Mouse (Mus musculus) 3T3-L1 (cell line): ENCODE data around the gene Gal.

Experiments
- DNase-seq: peaks from one replicate; pipeline ENCODE4 v3.0.0-alpha.2; 2015; ENCODE audit warnings: low read depth, low spot score

Gene Gal

GRCm38 (mm10) chr19:3422488-3422887 lies 8.1 kb upstream of the Gal start:
- peak; percentile 16 for DNase-seq

DNA sequence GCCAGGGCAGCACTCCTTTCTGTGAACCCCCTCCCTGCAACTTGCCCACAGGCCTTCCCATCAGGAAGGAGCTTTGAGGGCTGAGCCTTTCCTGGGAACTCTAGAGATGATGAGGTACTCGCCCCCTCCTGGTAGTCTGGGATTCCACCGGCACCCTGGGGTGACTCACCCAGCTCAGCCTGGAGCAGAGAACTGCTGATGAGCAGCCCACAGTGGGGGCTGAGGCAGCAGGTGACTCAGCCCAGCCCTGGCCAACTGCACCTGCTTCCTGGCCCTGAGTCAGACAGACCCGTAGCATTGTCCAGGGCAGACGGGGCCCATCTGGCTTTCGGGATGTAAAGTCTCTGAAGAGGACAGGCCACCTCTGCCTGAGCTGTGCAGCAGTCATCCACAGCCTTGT lies 4.9 kb upstream of the Gal start:
- peak; percentile 88 for DNase-seq

DNA sequence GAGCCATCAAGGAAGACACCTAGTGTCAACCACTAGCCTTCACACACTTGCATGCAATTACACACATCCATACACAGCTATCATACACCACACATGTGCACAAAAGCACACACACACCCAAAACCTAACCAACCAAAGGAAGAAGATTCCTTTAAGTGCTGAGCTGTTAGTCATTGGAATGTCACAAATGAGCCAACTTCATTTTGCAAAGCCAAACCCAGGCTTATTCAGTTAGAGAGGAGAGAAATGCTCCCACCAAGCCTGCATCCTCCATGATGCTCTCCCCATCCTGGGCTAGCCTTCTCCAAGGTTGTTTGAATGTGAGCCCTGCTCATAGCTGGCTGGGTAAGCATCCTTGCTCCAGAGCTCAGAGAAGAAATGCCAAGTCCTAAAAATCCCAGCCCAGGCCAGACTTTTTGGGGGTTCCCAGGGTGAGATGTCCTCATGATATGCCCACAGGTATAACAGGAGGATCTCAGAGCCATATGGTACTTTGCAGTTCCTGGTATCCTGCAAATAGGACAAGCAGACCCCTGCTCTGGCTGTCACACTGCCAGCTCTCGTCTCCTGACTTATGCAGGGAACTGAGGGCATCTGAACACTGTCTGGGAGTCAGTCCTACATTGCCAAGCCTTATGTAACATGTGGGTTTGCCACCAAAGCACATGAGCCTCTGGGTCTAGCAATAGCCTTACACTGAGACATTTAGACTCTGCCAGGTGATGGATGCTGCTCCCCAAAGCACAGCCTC lies 8.6 kb downstream of the Gal start:
- peak; percentile 78 for DNase-seq

DNA sequence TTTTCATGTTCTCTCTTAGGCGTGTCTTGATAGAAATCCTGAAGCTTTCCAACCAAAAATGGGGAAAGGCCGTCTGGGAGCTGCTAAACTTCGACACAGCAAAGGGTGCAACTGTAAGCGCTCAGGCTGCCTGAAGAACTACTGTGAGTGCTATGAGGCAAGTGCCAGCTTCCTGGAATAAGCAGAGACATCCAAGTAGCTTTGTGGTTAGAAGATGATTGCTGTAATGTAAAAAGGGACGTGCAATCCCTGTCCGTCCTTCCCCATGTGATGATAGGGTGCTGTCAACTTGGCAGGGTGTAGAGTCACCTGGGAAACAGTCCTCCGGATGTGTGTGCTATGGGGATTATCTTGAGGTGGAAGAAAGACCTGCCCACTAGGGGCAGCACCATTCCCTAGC lies 10.3 kb downstream of the Gal start:
- no peak for DNase-seq

- DNase-seq: no peak
These were observed 12.0 kb downstream of the Gal start for GRCm38 (mm10) chr19:3402390-3402789.

- DNase-seq: no peak
These were observed 12.4 kb downstream of the Gal start for GRCm38 (mm10) chr19:3401943-3402342.

GRCm38 (mm10) chr19:3401504-3401903 lies 12.8 kb downstream of the Gal start:
- no peak for DNase-seq

DNA sequence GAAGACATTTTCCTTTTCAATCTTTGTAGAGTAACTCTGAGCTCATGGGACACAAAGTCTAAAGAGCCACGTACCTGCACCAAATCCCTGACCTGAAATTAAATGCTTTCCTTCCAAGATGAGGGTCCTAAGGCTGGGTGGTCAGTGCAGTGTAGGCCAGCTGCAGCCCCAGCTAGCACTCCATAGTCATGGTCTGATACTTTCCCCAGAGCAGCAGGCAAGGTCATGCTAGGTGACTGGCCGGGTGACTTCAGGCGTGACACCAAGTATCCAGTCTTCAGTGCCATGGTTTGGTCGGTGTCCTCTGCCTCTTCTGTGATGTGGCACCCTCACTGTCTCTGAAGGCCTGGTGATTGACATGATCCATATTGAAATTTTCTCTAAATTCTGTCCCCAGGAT lies 14.3 kb downstream of the Gal start:
- no peak for DNase-seq

- DNase-seq: no peak
These were observed 20.1 kb downstream of the Gal start for GRCm38 (mm10) chr19:3394216-3394615.

GRCm38 (mm10) chr19:3392384-3392783 lies 22.0 kb downstream of the Gal start:
- no peak for DNase-seq

- DNase-seq: no peak
These were observed 25.3 kb downstream of the Gal start for GRCm38 (mm10) chr19:3389089-3389488.

DNA sequence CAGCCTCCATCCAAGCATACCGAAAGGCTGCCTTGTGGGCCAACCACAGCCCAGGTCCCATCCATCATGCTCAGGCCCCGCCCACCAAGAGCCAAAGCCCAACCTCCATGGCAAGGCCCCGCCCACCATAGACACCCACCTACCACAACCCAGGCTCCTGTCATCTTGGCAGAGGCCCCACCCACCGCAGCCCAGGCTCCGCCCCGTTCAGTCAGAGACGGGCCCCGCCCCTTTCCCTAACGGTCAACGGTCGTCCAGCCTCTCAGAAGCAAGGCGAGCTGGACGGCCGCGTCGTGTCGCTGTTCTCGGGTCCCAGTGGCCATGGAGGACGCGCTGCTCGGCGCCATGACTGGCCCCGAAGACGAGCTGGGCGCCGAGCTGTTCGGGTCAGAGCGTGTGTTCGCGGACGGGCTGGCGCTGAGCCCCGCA lies 25.7 kb downstream of the Gal start, which contains the start of gene Tesmin:
Tesmin (plus strand) TSS at position 229 of the 429 bp plus-strand sequence.
- DNase-seq: no peak

DNA sequence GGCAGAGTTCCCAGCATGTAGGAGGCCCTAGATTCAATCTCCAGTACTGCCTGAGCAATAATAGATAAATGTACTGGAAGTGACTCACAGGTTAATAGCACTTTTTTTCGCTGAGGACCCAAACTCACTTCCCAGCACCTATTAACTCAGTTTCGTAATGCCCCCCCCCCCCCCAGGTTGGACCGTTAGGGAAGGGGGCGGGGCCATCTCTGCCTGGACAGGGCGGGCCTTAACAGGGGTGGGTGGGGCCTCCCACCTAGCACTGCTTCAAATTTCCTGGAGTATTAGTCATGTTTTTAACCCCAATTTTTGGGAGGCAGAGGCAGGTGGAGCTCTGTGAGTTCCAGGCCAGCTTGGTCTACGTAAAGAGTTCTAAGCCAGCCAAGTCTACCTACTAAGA lies 26.3 kb downstream of the Gal start:
- DNase-seq: no peak

GRCm38 (mm10) chr19:3378614-3379013 lies 35.7 kb downstream of the Gal start:
- no peak for DNase-seq

DNA sequence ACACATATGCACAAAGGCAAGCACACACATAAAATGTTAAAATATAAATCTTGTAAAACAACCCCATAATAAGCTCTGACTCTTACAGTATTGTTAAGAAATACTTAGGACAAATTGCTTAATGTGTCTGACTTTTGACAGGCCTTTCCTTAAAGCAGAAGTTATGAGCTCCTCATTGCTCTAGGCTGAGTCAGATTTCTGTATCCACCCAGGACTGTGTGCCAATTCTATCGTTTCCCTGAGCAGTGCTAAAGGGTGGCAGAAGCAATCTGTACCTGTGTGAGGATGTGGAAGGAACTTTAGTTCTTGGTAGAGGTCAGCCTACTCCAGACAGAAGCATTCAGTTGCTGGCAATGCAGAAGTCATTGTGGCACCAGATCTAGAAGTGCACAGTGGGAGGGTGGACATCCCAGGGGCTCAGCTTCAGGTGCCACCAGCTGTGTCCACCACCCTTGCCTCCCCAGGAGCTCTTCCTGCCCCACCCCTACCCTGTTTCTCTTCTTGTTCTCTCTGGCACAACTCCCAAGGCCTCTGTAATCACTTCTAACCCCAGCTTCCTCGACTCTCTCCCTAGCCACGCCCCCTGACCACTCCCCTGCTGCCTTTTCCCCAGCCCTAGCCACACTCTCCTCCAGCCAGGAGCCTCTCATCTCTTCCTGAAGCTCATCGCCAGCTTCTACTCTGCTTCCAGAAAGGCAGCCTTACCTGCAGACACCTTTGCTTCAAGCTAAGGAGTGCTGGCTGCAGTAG lies 37.2 kb downstream of the Gal start:
- DNase-seq: peak; percentile 89

DNA sequence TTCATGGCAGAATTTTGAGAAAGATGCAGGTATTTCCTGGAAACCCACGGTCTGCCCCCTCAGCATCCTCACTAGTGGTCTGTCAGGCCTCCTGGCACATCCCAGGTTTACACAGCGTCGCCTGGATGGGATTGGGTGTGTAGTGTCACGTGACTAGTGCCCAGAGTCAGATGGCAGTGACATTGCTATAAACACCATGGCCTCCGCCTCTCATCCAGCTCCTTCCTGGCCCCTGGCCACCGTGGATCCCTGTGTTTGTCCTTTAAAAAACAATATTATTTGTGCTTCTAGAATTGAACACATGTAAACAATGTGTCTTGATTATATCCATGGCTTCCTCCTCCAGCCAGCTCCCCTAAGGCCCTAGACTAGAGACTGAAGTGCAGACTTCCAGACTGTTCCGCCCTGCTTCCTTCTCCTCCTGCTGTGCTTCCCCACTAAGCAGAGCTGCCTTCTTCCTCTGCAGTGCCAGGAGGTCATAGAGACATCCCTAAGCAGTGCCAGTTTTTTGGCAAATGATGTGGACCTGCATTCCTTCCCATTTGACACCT lies 38.3 kb downstream of the Gal start:
- DNase-seq: no peak

DNA sequence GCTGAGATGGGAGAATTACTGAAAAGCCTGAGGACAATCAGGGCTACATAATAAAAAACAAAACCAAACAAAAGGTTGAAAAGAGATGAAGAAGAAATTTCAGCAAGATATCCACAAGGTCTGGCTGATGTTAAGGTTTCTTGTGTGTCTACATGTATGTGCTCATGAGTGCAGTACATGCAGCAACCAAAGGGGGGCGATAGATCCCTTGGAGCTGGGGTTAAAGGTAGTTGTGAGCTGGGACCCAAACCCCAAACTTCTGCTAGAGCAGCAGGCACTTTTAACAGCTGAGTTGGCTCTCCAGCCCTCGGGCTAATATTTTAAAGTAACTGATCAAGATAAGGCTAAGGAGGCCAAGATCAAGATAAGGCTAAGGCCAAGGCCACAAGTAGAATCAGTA lies 40.3 kb downstream of the Gal start:
- DNase-seq: peak; percentile 35

GRCm38 (mm10) chr19:3373380-3373779 lies 41.0 kb downstream of the Gal start:
- DNase-seq: no peak

DNA sequence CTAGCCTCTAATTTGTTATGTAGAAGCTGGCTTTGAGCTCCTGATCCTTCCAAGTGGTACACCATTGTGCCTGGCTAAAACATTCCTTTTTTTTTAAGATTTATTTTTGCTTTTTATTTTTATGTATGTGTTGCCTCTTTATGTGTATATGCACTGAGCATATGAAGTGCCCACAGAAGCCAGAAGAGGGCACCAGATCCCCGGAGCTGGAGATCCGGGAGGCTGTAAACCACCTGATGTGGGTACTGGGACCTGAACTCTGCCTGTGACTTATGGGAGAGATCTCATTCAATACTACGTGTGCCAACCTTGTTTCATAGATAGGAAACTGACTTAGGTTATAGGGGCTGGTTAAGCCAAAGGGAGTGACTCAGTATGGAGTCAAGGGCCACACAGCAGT lies 46.1 kb downstream of the Gal start:
- DNase-seq: peak; percentile 31

- no peak for DNase-seq
These were observed 49.3 kb downstream of the Gal start for GRCm38 (mm10) chr19:3365089-3365488.

GRCm38 (mm10) chr19:3363510-3363909 lies 50.8 kb downstream of the Gal start:
- DNase-seq: no peak
